Mouse (Mus musculus) ovary, postnatal 10 days (tissue): ENCODE measurements at regions not wholly inside any gene's neighbourhood (a gene's known extent, or its start where the extent isn't known, plus 50 kb on each side); places are given as distances from the start of the nearest gene placed in this dataset.
"Not testable (repeated sequence)": the region's sequence is repeated elsewhere in the genome, so short reads cannot be mapped to it uniquely, and the experiment has no call there.

ENCODE experiments used
- DNase-seq: peaks from one replicate; pipeline ENCODE4 v3.0.0; 2022; ENCODE audit warnings: low spot score

- DNase-seq = no peak
These were observed 153.9 kb upstream of the Ubl3 start for GRCm38 (mm10) chr5:148706323-148707120.

GRCm38 (mm10) chr5:148704769-148705168 lies 152.2 kb upstream of the Ubl3 start:
- DNase-seq = no peak

- no peak for DNase-seq
These were observed 149.3 kb upstream of the Ubl3 start for GRCm38 (mm10) chr5:148701859-148702258.

GRCm38 (mm10) chr5:148701001-148701400 lies 148.4 kb upstream of the Ubl3 start:
- no peak for DNase-seq

- DNase-seq = no peak
These were observed 147.7 kb upstream of the Ubl3 start for GRCm38 (mm10) chr5:148700240-148700639.

GRCm38 (mm10) chr5:148697631-148698368 lies 145.2 kb upstream of the Ubl3 start:
- DNase-seq = no peak

GRCm38 (mm10) chr5:148694352-148694751 lies 141.8 kb upstream of the Ubl3 start:
- no peak for DNase-seq

- no peak for DNase-seq
These were observed 138.9 kb upstream of the Ubl3 start for GRCm38 (mm10) chr5:148691486-148691885.

- no peak for DNase-seq
These were observed 138.2 kb upstream of the Ubl3 start for GRCm38 (mm10) chr5:148690823-148691197.

- no peak for DNase-seq
These were observed 137.7 kb upstream of the Ubl3 start for GRCm38 (mm10) chr5:148690158-148690822.

- DNase-seq = no peak
These were observed 136.7 kb upstream of the Ubl3 start for GRCm38 (mm10) chr5:148689297-148689696.

- no peak for DNase-seq
These were observed 135.9 kb upstream of the Ubl3 start for GRCm38 (mm10) chr5:148688501-148688900.

GRCm38 (mm10) chr5:148687827-148688226 lies 135.2 kb upstream of the Ubl3 start:
- no peak for DNase-seq

GRCm38 (mm10) chr5:148684216-148684615 lies 131.6 kb upstream of the Ubl3 start:
- DNase-seq = no peak

GRCm38 (mm10) chr5:148682553-148682952 lies 130.0 kb upstream of the Ubl3 start:
- no peak for DNase-seq

- no peak for DNase-seq
These were observed 127.8 kb upstream of the Ubl3 start for GRCm38 (mm10) chr5:148680341-148680740.

- DNase-seq = no peak
These were observed 127.0 kb upstream of the Ubl3 start for GRCm38 (mm10) chr5:148679586-148679985.

GRCm38 (mm10) chr5:148678285-148678937 lies 125.8 kb upstream of the Ubl3 start:
- not testable (repeated sequence) for DNase-seq

GRCm38 (mm10) chr5:148674281-148674680 lies 121.7 kb upstream of the Ubl3 start:
- no peak for DNase-seq

GRCm38 (mm10) chr5:148662281-148662741 lies 109.7 kb upstream of the Ubl3 start:
- no peak for DNase-seq

- no peak for DNase-seq
These were observed 108.5 kb upstream of the Ubl3 start for GRCm38 (mm10) chr5:148661120-148661519.

- no peak for DNase-seq
These were observed 105.5 kb upstream of the Ubl3 start for GRCm38 (mm10) chr5:148657936-148658640.
